Mouse (Mus musculus): Measurements from ENCODE around the gene Ank3. TPM values are rescaled to one million over a fixed set of nuclear protein-coding genes. Genes with fewer than 3 reads are reported as not detected.
A peak's percentile ranks its signal among the peaks of the same experiment; 100 is the strongest.

The Ank3 gene
- total and polyA plus RNA-seq, 2 experiments from 2014 or later = 56.7 to 267 TPM

GRCm38 (mm10) chr10:69756956-69757672 lies 358.5 kb downstream of the Ank3 start:
- Histone ChIP-seq H3K27ac (ENCODE audit: low read depth, low read length) (0 out of 2 replicates have a peak overlapping the region, but pooled peaks have one; percentile 16), H3K4me2 (ENCODE audit: low read depth) (no peak overlapping the region), H3K9me3 (ENCODE audit: low read length) (no peaks in the 10 kb centered on the region), H3K4me1 (ENCODE audit: insufficient read depth) (peaks cover 6% of the 10 kb centered on the region; the same call in 1 of the 2 replicates), H3K36me3 (ENCODE audit: insufficient read depth) (no peaks in the 10 kb centered on the region), H3K9ac (no peak overlapping the region), H3K4me3 (ENCODE audit: low read depth, low read length) (no peak overlapping the region), H3K27me3 (ENCODE audit: insufficient read depth, low read length) (no peaks in the 10 kb centered on the region)
- WGBS = 56% methylated on average over 4 of the region's 4 CpGs
- DNase-seq = no peak
- peak; percentile 54; the same call in 1 of the 2 replicates for ATAC-seq
- TF ChIP-seq CTCF (IDR thresholded peaks at IDR 0.05; ENCODE audit: low read depth) = no peak

GRCm38 (mm10) chr10:69762977-69763376 lies 364.4 kb downstream of the Ank3 start:
- 42% methylated on average over 7 of the region's 7 CpGs for WGBS
- Histone ChIP-seq H3K27ac (ENCODE audit: low read depth, low read length) (peak overlapping the region; percentile 29), H3K4me3 (ENCODE audit: low read depth, low read length) (no peak overlapping the region), H3K4me1 (ENCODE audit: insufficient read depth) (peaks cover 17% of the 10 kb centered on the region; the same call in 1 of the 2 replicates), H3K9ac (no peak overlapping the region), H3K4me2 (ENCODE audit: low read depth) (no peak overlapping the region), H3K36me3 (ENCODE audit: insufficient read depth) (no peaks in the 10 kb centered on the region), H3K27me3 (ENCODE audit: insufficient read depth, low read length) (no peaks in the 10 kb centered on the region), H3K9me3 (ENCODE audit: low read length) (no peaks in the 10 kb centered on the region)
- ATAC-seq = peak; percentile 50
- no peak for TF ChIP-seq CTCF (IDR thresholded peaks at IDR 0.05; ENCODE audit: low read depth)
- peak; percentile 46 for DNase-seq

GRCm38 (mm10) chr10:69764402-69764801 lies 365.8 kb downstream of the Ank3 start:
- no peak for TF ChIP-seq CTCF (IDR thresholded peaks at IDR 0.05; ENCODE audit: low read depth)
- Histone ChIP-seq H3K27me3 (ENCODE audit: insufficient read depth, low read length) (no peaks in the 10 kb centered on the region), H3K36me3 (ENCODE audit: insufficient read depth) (no peaks in the 10 kb centered on the region), H3K4me3 (ENCODE audit: low read depth, low read length) (no peak overlapping the region), H3K4me1 (ENCODE audit: insufficient read depth) (peaks cover 17% of the 10 kb centered on the region; the same call in 1 of the 2 replicates), H3K9ac (no peak overlapping the region), H3K4me2 (ENCODE audit: low read depth) (no peak overlapping the region), H3K9me3 (ENCODE audit: low read length) (no peaks in the 10 kb centered on the region), H3K27ac (ENCODE audit: low read depth, low read length) (peak overlapping the region; percentile 75)
- ATAC-seq (peak; percentile 90), DNase-seq (peak; percentile 61)
- WGBS = 15% methylated on average over 4 of the region's 4 CpGs

- 89% methylated on average over 12 of the region's 12 CpGs for whole genome bisulfite sequencing
- no peak for TF ChIP-seq CTCF (IDR thresholded peaks at IDR 0.05; ENCODE audit: low read depth)
Measured at GRCm38 (mm10) chr10:69777065-69777645, 378.6 kb downstream of the Ank3 start.

GRCm38 (mm10) chr10:69777736-69778135 lies 379.2 kb downstream of the Ank3 start:
- no peaks in the 10 kb centered on the region for H3K27me3 ChIP-seq (ENCODE audit: insufficient read depth, low read length)
- no peak for DNase-seq
- H3K4me1 ChIP-seq (ENCODE audit: insufficient read depth) = no peaks in the 10 kb centered on the region
- TF ChIP-seq CTCF (IDR thresholded peaks at IDR 0.05; ENCODE audit: low read depth) = no peak
- no peak overlapping the region for H3K9ac ChIP-seq
- no peaks in the 10 kb centered on the region for H3K36me3 ChIP-seq (ENCODE audit: insufficient read depth)
- no peak for ATAC-seq
- no peaks in the 10 kb centered on the region for H3K9me3 ChIP-seq (ENCODE audit: low read length)
- 79% methylated on average over 11 of the region's 11 CpGs for WGBS
- no peak overlapping the region for H3K27ac ChIP-seq (ENCODE audit: low read depth, low read length)
- no peak overlapping the region for H3K4me2 ChIP-seq (ENCODE audit: low read depth)
- H3K4me3 ChIP-seq (ENCODE audit: low read depth, low read length) = no peak overlapping the region

More at GRCm38 (mm10) chr10:69777065-69777645, 378.6 kb downstream of the Ank3 start:
- Histone ChIP-seq H3K27ac (ENCODE audit: low read depth, low read length) (no peak overlapping the region), H3K9me3 (ENCODE audit: low read length) (no peaks in the 10 kb centered on the region), H3K4me1 (ENCODE audit: insufficient read depth) (no peaks in the 10 kb centered on the region), H3K4me2 (ENCODE audit: low read depth) (no peak overlapping the region), H3K36me3 (ENCODE audit: insufficient read depth) (no peaks in the 10 kb centered on the region), H3K27me3 (ENCODE audit: insufficient read depth, low read length) (no peaks in the 10 kb centered on the region), H3K9ac (no peak overlapping the region), H3K4me3 (ENCODE audit: low read depth, low read length) (no peak overlapping the region)
- no peak for DNase-seq
- no peak for ATAC-seq

DNA sequence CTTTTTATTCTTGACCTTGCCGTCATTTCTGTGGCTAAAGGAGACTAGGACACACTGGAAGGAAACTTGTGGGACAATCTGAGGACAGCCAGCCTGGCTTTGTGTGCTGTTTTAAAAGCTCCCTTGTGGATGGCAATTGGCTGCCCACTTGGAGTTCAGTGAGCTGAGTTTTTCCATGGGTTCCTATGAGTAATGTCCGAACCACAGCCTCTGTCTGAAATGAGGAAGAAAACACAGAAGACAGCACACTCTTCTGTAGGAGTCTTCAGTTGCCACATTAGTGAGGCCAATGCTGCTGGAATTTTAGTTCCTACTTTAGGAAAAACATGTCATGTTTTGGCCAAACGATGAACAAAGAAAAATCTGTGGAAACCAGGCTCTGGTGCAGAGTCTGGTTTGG lies 380.7 kb downstream of the Ank3 start:
- WGBS = 84% methylated on average over 3 of the region's 3 CpGs
- ATAC-seq = no peak

GRCm38 (mm10) chr10:69781491-69781890 lies 382.9 kb downstream of the Ank3 start:
- 0 out of 2 replicates have a peak overlapping the region, but pooled peaks have one; percentile 6 for H3K4me2 ChIP-seq (ENCODE audit: low read depth)
- H3K27me3 ChIP-seq (ENCODE audit: insufficient read depth, low read length) = no peaks in the 10 kb centered on the region
- peak; percentile 63 for TF ChIP-seq CTCF (IDR thresholded peaks at IDR 0.05; ENCODE audit: low read depth)
- ATAC-seq (peak; percentile 79), DNase-seq (no peak)
- no peak overlapping the region for H3K27ac ChIP-seq (ENCODE audit: low read depth, low read length)
- H3K9me3 ChIP-seq (ENCODE audit: low read length) = no peaks in the 10 kb centered on the region
- H3K9ac ChIP-seq = no peak overlapping the region
- H3K4me1 ChIP-seq (ENCODE audit: insufficient read depth) = no peaks in the 10 kb centered on the region
- no peak overlapping the region for H3K4me3 ChIP-seq (ENCODE audit: low read depth, low read length)
- WGBS = 19% methylated on average over 8 of the region's 8 CpGs
- no peaks in the 10 kb centered on the region for H3K36me3 ChIP-seq (ENCODE audit: insufficient read depth)

More for the DNA sequence above, 380.7 kb downstream of the Ank3 start:
- Histone ChIP-seq H3K27me3 (ENCODE audit: insufficient read depth, low read length) (no peaks in the 10 kb centered on the region), H3K4me3 (ENCODE audit: low read depth, low read length) (no peak overlapping the region), H3K4me2 (ENCODE audit: low read depth) (no peak overlapping the region), H3K4me1 (ENCODE audit: insufficient read depth) (no peaks in the 10 kb centered on the region), H3K9me3 (ENCODE audit: low read length) (no peaks in the 10 kb centered on the region), H3K36me3 (ENCODE audit: insufficient read depth) (no peaks in the 10 kb centered on the region), H3K9ac (no peak overlapping the region), H3K27ac (ENCODE audit: low read depth, low read length) (peak overlapping the region; percentile 29; the same call in 1 of the 2 replicates)
- TF ChIP-seq CTCF (IDR thresholded peaks at IDR 0.05; ENCODE audit: low read depth) = no peak
- no peak for DNase-seq

Data from forebrain, postnatal 0 days (tissue).